Mouse (Mus musculus) liver, embryonic 15.5 days (tissue): Measurements from ENCODE around the gene 2810459M11Rik. TPM values are rescaled to one million over a fixed set of nuclear protein-coding genes. Genes with fewer than 3 reads are reported as not detected.
A peak's percentile ranks its signal among the peaks of the same experiment; 100 is the strongest.
"Not testable (repeated sequence)": the region's sequence is repeated elsewhere in the genome, so short reads cannot be mapped to it uniquely, and the experiment has no call there.

Experiments used
- ATAC-seq: fragments of 200-750 bp; cut with Nextera tagmentation; 2 replicates; pipeline ENCODE4 v1.8.0; 2017; ENCODE audit warnings: moderate number of reproducible peaks, mild to moderate bottlenecking, moderate library complexity; ENCODE audit not compliant: insufficient read depth
- H3K27ac ChIP-seq: fragments of 300-500 bp; sonication (generic); replicated peaks from 2 replicates; pipeline ENCODE4 v1.5.1; 2015; ENCODE audit warnings: mild to moderate bottlenecking, inconsistent platforms
- H3K27me3 ChIP-seq: fragments of 300-500 bp; sonication (generic); 2 replicates; pipeline ENCODE4 v1.6.1; 2015; ENCODE audit warnings: mild to moderate bottlenecking, inconsistent platforms
- H3K36me3 ChIP-seq: fragments of 300-500 bp; sonication (generic); replicated peaks from 2 replicates; pipeline ENCODE4 v1.6.1; 2015; ENCODE audit warnings: moderate library complexity, mild to moderate bottlenecking, inconsistent platforms
- H3K4me1 ChIP-seq: fragments of 300-500 bp; sonication (generic); replicated peaks from 2 replicates; pipeline ENCODE4 v1.6.1; 2015; ENCODE audit warnings: inconsistent platforms
- H3K4me2 ChIP-seq: fragments of 300-500 bp; sonication (generic); 2 replicates; pipeline ENCODE4 v1.6.1; 2015; ENCODE audit warnings: moderate library complexity, mild to moderate bottlenecking, inconsistent platforms
- H3K4me3 ChIP-seq: fragments of 300-500 bp; sonication (generic); replicated peaks from 2 replicates; pipeline ENCODE4 v1.5.1; 2015; ENCODE audit warnings: mild to moderate bottlenecking, inconsistent platforms
- H3K9ac ChIP-seq: fragments of 300-500 bp; sonication (generic); 2 replicates; pipeline ENCODE4 v1.6.1; 2015; ENCODE audit warnings: moderate library complexity, mild to moderate bottlenecking, inconsistent platforms
- H3K9me3 ChIP-seq: fragments of 300-500 bp; sonication (generic); replicated peaks from 2 replicates; pipeline ENCODE4 v1.6.1; 2016; ENCODE audit warnings: inconsistent platforms
- WGBS: fragments of 180-500 bp; shearing (Covaris S2); methylation state at CpG from one replicate; pipeline ENCODE4 v1.1.7; 2015; ENCODE audit warnings: mixed read lengths; ENCODE audit not compliant: insufficient replicate concordance; 5-methylcytosine and 5-hydroxymethylcytosine counted together
- polyA plus RNA-seq: library from polyadenylated mRNA; unstranded; fragments of >200 nt; fragmentation: Nextera tagmentation; extraction: Ambion mirVana; gene quantifications from 2 replicates; pipeline ENCODE4 v1.2.1, GENCODE M21; 2015

Gene 2810459M11Rik
- polyA plus RNA-seq: 24.0 and 28.1 TPM in 2 replicates

- H3K9ac ChIP-seq: peak within 1 kb of the TSS; percentile 45; the same call in 1 of the 2 replicates
- peak within 1 kb of the TSS; percentile 55 for H3K4me3 ChIP-seq
- H3K9me3 ChIP-seq: no peaks in the 10 kb centered on the region
- ATAC-seq: peak; percentile 61
- under 1% methylated on average over 110 of the region's 110 CpGs for WGBS
- H3K36me3 ChIP-seq: no peaks in the 10 kb centered on the region
- H3K4me1 ChIP-seq: no peaks in the 10 kb centered on the region
- peaks cover 64% of the 10 kb centered on the region for H3K27me3 ChIP-seq
- H3K27ac ChIP-seq: peak within 1 kb of the TSS; percentile 78
- H3K4me2 ChIP-seq: peak within 1 kb of the TSS; percentile 63
Measured at GRCm38 (mm10) chr1:86045848-86046805, at the start of gene 2810459M11Rik. 2810459M11Rik (plus strand) TSS chr1:86045863.

DNA sequence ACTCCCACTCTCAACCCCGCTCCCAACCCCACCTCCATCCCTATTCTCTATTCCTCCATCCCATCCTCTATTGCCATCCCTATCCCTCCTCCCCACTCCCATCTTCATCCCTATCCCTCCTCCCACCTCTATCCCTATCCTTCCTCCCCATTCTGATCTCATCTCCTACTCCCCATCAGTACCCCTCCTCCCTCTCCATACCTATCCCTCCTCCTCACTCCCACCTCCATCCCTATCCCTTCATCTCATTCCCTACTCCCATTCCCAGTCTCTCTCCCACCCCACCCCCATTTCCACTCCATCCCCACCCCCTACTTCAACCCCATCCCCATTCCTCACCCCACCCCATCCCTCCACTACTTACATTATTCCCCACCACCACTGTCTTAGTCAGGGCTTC, 48.4 kb upstream of the 2810459M11Rik start:
- Histone ChIP-seq H3K9me3 (no peaks in the 10 kb centered on the region), H3K27me3 (no peaks in the 10 kb centered on the region), H3K36me3 (no peaks in the 10 kb centered on the region), H3K4me1 (no peaks in the 10 kb centered on the region), H3K27ac (no peak overlapping the region), H3K4me3 (no peak overlapping the region), H3K4me2 (no peak overlapping the region), H3K9ac (no peak overlapping the region)
- no peak for ATAC-seq
- WGBS: 72% methylated on average over 1 of the region's 1 CpGs

GRCm38 (mm10) chr1:85998012-85998411, 47.7 kb upstream of the 2810459M11Rik start:
- Histone ChIP-seq H3K4me2 (no peak overlapping the region), H3K4me1 (no peaks in the 10 kb centered on the region), H3K9me3 (no peaks in the 10 kb centered on the region), H3K4me3 (no peak overlapping the region), H3K27me3 (no peaks in the 10 kb centered on the region), H3K27ac (no peak overlapping the region), H3K36me3 (no peaks in the 10 kb centered on the region), H3K9ac (no peak overlapping the region)
- 52% methylated on average over 4 of the region's 4 CpGs for WGBS
- ATAC-seq: no peak

- Histone ChIP-seq H3K4me1 (no peaks in the 10 kb centered on the region), H3K9ac (no peak overlapping the region), H3K27me3 (no peaks in the 10 kb centered on the region), H3K27ac (no peak overlapping the region), H3K4me2 (no peak overlapping the region), H3K36me3 (no peaks in the 10 kb centered on the region), H3K4me3 (no peak overlapping the region), H3K9me3 (no peaks in the 10 kb centered on the region)
- WGBS: 68% methylated on average over 18 of the region's 18 CpGs
- no peak for ATAC-seq
Measured at GRCm38 (mm10) chr1:85999853-86000570, 45.7 kb upstream of the 2810459M11Rik start.

DNA sequence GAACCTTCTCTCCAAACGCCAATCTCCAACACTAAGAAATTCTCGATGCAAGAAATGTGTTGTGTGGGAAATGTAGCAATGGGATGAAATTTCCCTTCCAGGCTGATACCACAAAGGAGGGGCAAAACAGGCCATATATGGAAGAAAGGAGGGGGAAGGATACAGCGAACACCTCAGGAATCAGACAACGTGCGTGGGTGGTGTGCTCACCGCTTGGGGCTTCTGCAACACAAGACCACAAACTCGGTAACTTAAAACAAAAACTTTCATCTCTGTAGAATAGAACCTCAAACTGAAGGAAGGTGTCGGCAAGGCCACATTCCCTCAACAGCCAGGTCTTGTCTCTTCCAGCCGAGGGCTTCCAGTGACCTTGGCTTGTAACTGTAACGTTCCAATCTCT, 40.1 kb upstream of the 2810459M11Rik start:
- H3K4me1 ChIP-seq: 0 out of 2 replicates have a peak, but pooled peaks cover 4% of the 10 kb centered on the region
- no peaks in the 10 kb centered on the region; the same call in 1 of the 2 replicates for H3K27me3 ChIP-seq
- no peaks in the 10 kb centered on the region for H3K9me3 ChIP-seq
- no peaks in the 10 kb centered on the region for H3K36me3 ChIP-seq
- no peak overlapping the region for H3K9ac ChIP-seq
- no peak for ATAC-seq
- no peak overlapping the region for H3K27ac ChIP-seq
- no peak overlapping the region for H3K4me2 ChIP-seq
- WGBS: 68% methylated on average over 10 of the region's 10 CpGs
- no peak overlapping the region for H3K4me3 ChIP-seq

DNA sequence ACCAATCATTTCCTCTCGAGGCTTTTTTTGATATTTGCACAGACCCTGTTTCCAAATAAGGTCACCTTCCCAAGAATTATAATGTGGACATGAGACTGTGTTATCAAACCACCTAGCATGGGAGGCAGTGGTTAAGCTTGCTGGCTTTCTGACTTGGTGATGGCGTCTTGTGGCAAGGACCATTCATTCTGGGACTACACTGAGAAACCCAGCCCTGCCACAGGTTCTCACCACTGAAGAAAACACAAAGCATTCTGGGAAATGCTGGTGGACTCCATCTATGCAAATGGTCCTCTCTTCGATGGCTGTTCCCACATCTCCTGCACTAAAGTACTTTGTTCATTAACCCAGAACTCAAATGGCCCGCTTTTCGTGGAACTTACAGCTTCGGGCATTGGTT, 39.6 kb upstream of the 2810459M11Rik start:
- Histone ChIP-seq H3K9ac (no peak overlapping the region), H3K27ac (no peak overlapping the region), H3K27me3 (no peaks in the 10 kb centered on the region; the same call in 1 of the 2 replicates), H3K4me1 (0 out of 2 replicates have a peak, but pooled peaks cover 4% of the 10 kb centered on the region), H3K36me3 (no peaks in the 10 kb centered on the region), H3K4me2 (no peak overlapping the region), H3K4me3 (no peak overlapping the region), H3K9me3 (no peaks in the 10 kb centered on the region)
- ATAC-seq: no peak
- WGBS: 62% methylated on average over 6 of the region's 6 CpGs

DNA sequence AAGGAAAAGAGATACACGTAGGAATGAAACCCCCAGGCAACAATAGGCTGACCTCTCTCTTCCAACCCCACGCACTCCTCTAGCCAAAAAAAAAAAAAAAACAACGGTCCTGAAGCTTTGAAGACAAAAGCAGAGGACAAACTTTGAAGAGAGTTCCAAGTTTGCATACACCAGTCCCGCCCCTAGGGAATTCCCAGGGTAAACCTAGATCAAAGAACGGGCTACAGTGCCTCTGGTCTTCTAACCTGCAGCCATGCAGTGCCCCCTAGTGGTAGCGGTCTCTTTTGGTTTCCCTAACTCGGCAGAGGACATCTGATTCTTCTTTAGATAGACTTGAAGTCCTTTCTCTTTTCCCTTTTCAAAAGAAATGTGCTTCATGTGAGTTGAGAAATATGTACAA, 37.9 kb upstream of the 2810459M11Rik start:
- no peak overlapping the region for H3K9ac ChIP-seq
- ATAC-seq: peak; percentile 47; the same call in 1 of the 2 replicates
- H3K36me3 ChIP-seq: no peaks in the 10 kb centered on the region
- H3K4me1 ChIP-seq: 0 out of 2 replicates have a peak, but pooled peaks cover 4% of the 10 kb centered on the region
- no peaks in the 10 kb centered on the region; the same call in 1 of the 2 replicates for H3K27me3 ChIP-seq
- no peak overlapping the region for H3K4me3 ChIP-seq
- peak overlapping the region; percentile 7; the same call in 1 of the 2 replicates for H3K4me2 ChIP-seq
- no peaks in the 10 kb centered on the region for H3K9me3 ChIP-seq
- WGBS: 2% methylated on average over 7 of the region's 7 CpGs
- H3K27ac ChIP-seq: no peak overlapping the region

DNA sequence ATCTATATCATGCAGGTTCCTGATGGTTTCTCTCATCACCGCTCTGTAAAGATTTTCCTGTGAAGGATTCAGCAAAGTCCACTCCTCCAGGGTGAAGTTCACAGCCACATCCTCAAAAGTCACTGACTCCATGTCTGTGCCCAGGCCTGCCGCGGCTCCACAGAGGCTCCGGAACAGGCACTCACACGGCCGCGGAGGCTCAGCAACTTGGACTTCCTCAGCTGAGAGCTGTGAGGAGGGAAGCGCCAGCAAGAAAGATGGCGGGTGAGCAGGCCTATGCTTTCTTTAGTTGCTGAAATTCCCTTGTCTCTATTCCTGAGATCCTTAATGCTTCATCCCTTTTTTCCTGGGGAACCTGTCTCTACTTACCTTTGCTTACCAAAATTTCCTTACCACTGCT, 29.9 kb upstream of the 2810459M11Rik start:
- WGBS: 88% methylated on average over 9 of the region's 9 CpGs
- not testable (repeated sequence) for H3K27ac ChIP-seq, H3K4me3 ChIP-seq, H3K4me2 ChIP-seq, H3K36me3 ChIP-seq, H3K4me1 ChIP-seq, H3K9me3 ChIP-seq, H3K9ac ChIP-seq, ATAC-seq
- H3K27me3 ChIP-seq: peaks cover 35% of the 10 kb centered on the region

GRCm38 (mm10) chr1:86016516-86016915, 29.1 kb upstream of the 2810459M11Rik start, which contains the start of gene Spata3:
Spata3 (plus strand) TSS chr1:86016816.
- 76% methylated on average over 8 of the region's 8 CpGs for WGBS

DNA sequence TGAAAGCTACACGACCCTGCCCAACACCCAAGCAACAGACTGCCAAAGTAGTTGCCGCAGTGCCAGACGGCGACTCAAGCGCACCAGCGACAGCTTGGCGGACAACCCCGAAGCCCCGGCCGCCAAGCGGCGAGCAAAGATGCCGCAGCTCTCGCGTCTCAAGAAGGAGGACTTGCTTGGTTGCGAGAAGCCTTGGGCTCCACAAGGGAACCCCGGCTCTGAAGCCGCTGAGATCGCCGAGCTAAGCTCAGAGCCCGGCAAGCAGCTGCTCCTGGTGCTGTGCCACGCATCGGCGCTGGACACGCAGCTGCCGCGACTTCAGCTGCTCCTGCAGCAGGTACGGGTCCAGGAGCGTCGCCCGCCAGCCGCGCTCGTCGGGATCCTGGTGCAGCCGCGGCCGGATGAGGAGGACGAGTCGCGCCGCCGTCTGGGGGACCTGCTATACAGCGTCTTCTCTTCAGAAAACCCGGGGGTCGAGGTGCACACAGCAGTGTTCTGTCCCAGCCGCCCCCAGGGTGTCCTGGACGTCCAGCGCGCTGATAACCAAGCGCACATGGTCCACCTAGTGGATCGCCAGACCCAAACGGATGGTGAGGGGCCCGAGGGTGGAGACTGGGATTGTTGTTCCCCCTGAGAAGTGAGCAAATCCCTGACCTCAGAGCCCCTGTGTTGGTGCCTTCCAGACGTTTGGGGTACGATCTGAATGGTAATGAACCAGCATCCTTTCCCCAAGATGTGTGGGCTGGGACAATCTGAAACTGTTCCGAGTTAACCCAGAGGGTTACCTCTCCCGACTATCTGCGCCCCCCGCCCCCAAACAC, 27.2 kb upstream of the 2810459M11Rik start:
- Histone ChIP-seq H3K4me1 (no peaks in the 10 kb centered on the region; the same call in none of the 2 replicates), H3K4me2 (peak overlapping the region; percentile 68), H3K27ac (no peak overlapping the region), H3K9me3 (no peaks in the 10 kb centered on the region), H3K9ac (peak overlapping the region; percentile 8; the same call in 1 of the 2 replicates), H3K4me3 (peak overlapping the region; percentile 42), H3K36me3 (no peaks in the 10 kb centered on the region), H3K27me3 (peaks cover 51% of the 10 kb centered on the region)
- ATAC-seq: peak; percentile 37; the same call in 1 of the 2 replicates
- WGBS: 4% methylated on average over 60 of the region's 60 CpGs

More at GRCm38 (mm10) chr1:86016516-86016915, 29.1 kb upstream of the 2810459M11Rik start, which contains the start of gene Spata3:
- H3K36me3 ChIP-seq: no peaks in the 10 kb centered on the region
- no peak within 1 kb of the TSS for H3K4me2 ChIP-seq
- H3K4me1 ChIP-seq: no peaks in the 10 kb centered on the region; the same call in none of the 2 replicates
- H3K27me3 ChIP-seq: peaks cover 40% of the 10 kb centered on the region
- ATAC-seq: no peak
- H3K4me3 ChIP-seq: no peak within 1 kb of the TSS
- no peak within 1 kb of the TSS for H3K9ac ChIP-seq
- H3K27ac ChIP-seq: no peak within 1 kb of the TSS
- no peaks in the 10 kb centered on the region for H3K9me3 ChIP-seq
